Mouse (Mus musculus): Measurements from ENCODE around the gene Syngr4.
"Not testable (repeated sequence)": the region's sequence is repeated elsewhere in the genome, so short reads cannot be mapped to it uniquely, and the experiment has no call there.

Syngr4 gene

GRCm38 (mm10) chr7:45916056-45917003 is 19.8 kb upstream of the Syngr4 start:
- peak; percentile 86 for DNase-seq (ENCODE audit: low spot score)

- no peak for DNase-seq (ENCODE audit: low spot score)
These were observed 18.5 kb upstream of the Syngr4 start for GRCm38 (mm10) chr7:45915011-45915410.

GRCm38 (mm10) chr7:45914067-45914466 is 17.6 kb upstream of the Syngr4 start:
- DNase-seq (ENCODE audit: low spot score), result no peak

GRCm38 (mm10) chr7:45909145-45909544 is 12.6 kb upstream of the Syngr4 start:
- no peak for DNase-seq (ENCODE audit: low spot score)

- DNase-seq (ENCODE audit: low spot score), result no peak
These were observed 11.9 kb upstream of the Syngr4 start for GRCm38 (mm10) chr7:45908384-45908783.

GRCm38 (mm10) chr7:45906622-45907021 is 10.1 kb upstream of the Syngr4 start:
- DNase-seq (ENCODE audit: low spot score), result no peak

GRCm38 (mm10) chr7:45902481-45903002 is 6.0 kb upstream of the Syngr4 start:
- no peak for DNase-seq (ENCODE audit: low spot score)

- DNase-seq (ENCODE audit: low spot score), result no peak
These were observed 5.0 kb upstream of the Syngr4 start for GRCm38 (mm10) chr7:45901562-45901961.

GRCm38 (mm10) chr7:45898125-45898524 is 1.6 kb upstream of the Syngr4 start:
- DNase-seq (ENCODE audit: low spot score), result not testable (repeated sequence)

- DNase-seq (ENCODE audit: low spot score), result peak; percentile 61
These were observed 794 bp upstream of the Syngr4 start for GRCm38 (mm10) chr7:45897258-45897757.

GRCm38 (mm10) chr7:45895931-45896516 is 490 bp downstream of the Syngr4 start:
- no peak for DNase-seq (ENCODE audit: low spot score)

GRCm38 (mm10) chr7:45892651-45893050 is 3.9 kb downstream of the Syngr4 start:
- DNase-seq (ENCODE audit: low spot score), result no peak

- DNase-seq (ENCODE audit: low spot score), result no peak
These were observed 9.3 kb downstream of the Syngr4 start for GRCm38 (mm10) chr7:45887246-45887645.

- DNase-seq (ENCODE audit: low spot score), result no peak
These were observed 15.5 kb downstream of the Syngr4 start for GRCm38 (mm10) chr7:45881011-45881410.

- DNase-seq (ENCODE audit: low spot score), result no peak
These were observed 16.0 kb downstream of the Syngr4 start for GRCm38 (mm10) chr7:45880531-45880930.

GRCm38 (mm10) chr7:45878278-45878677 is 18.2 kb downstream of the Syngr4 start, which contains the start of gene Grin2d:
Gene Grin2d, minus strand, starts transcription at chr7:45878378.
- not testable (repeated sequence) for DNase-seq (ENCODE audit: low spot score)

- no peak for DNase-seq (ENCODE audit: low spot score)
These were observed 19.6 kb downstream of the Syngr4 start for GRCm38 (mm10) chr7:45876895-45877294.

- DNase-seq (ENCODE audit: low spot score), result peak; percentile 63
These were observed 23.2 kb downstream of the Syngr4 start for GRCm38 (mm10) chr7:45873061-45873947.

- DNase-seq (ENCODE audit: low spot score), result peak; percentile 88
These were observed 23.9 kb downstream of the Syngr4 start, which contains the start of gene Kdelr1 for GRCm38 (mm10) chr7:45872624-45873023. Gene Kdelr1, plus strand, starts transcription at chr7:45872772.

GRCm38 (mm10) chr7:45870282-45871058 is 26.0 kb downstream of the Syngr4 start:
- DNase-seq (ENCODE audit: low spot score), result peak; percentile 16

GRCm38 (mm10) chr7:45869787-45870186 is 26.7 kb downstream of the Syngr4 start:
- no peak for DNase-seq (ENCODE audit: low spot score)

Data from ovary, postnatal 36 days (tissue).